In the genomic region with DNA sequence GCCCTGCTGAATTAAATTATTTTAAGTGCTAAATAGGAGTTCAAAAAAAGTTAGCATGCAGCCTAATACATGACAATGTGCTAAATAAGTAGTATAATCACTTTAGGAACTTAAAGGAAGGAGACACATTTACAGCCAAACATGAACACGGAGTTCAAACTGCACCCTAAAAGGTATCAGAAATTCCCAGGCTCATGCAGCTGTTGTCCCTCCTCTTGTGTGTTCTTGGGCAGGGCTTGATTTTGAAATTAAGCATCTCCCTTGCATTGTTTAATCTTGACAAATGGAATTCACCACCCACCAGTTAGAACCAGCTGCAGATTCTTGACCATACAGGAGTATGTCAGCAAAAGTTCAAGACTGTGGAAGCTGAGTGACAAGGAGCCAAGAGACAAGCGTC, we compare ENCODE assay signal across 35 mouse cellular contexts.
"Had no signal": no experiment of that assay in that cellular context is flagged by ENCODE, and none has a peak within 500 bp of the region (broad histone marks: within the 10 kb centered on the region; RNA-seq: fewer than 3 reads in every experiment).

No protein-coding gene starts in this region.

- DNase-seq: heart, postnatal 10 days; heart, postnatal 14 days; heart, postnatal 36 days; heart, postnatal 4 days; kidney, adult 11 months; kidney, adult 18-20 months; kidney, adult 2 months; kidney, adult 8-10 months; kidney, adult 9 months; kidney, postnatal 10 days; kidney, postnatal 14 days; kidney, postnatal 25 days; kidney, postnatal 36 days; kidney, postnatal 4 days; layer of hippocampus, adult 9-11 months; layer of hippocampus, postnatal 36 days had no signal

- H3K36me3 ChIP-seq: heart, embryonic 10.5 days; heart, embryonic 12.5 days; heart, embryonic 13.5 days; heart, embryonic 15.5 days; hindbrain, embryonic 10.5 days; hindbrain, embryonic 12.5 days; hindbrain, embryonic 13.5 days; hindbrain, embryonic 15.5 days; intestine, embryonic 15.5 days; kidney, embryonic 15.5 days had no signal

- H3K9me3 ChIP-seq: heart, embryonic 10.5 days; heart, embryonic 12.5 days; heart, embryonic 13.5 days; heart, embryonic 15.5 days; hindbrain, embryonic 10.5 days; hindbrain, embryonic 12.5 days; hindbrain, embryonic 13.5 days; hindbrain, embryonic 15.5 days; intestine, embryonic 15.5 days; kidney, embryonic 15.5 days had no signal

- H3K4me1 ChIP-seq: heart, embryonic 10.5 days; heart, embryonic 12.5 days; heart, embryonic 13.5 days; heart, embryonic 15.5 days; hindbrain, embryonic 10.5 days; hindbrain, embryonic 12.5 days; hindbrain, embryonic 15.5 days; intestine, embryonic 15.5 days; kidney, embryonic 15.5 days had no signal

- H3K4me2 ChIP-seq: heart, embryonic 11.5 days; heart, embryonic 12.5 days; heart, embryonic 13.5 days; heart, embryonic 15.5 days; hindbrain, embryonic 12.5 days; hindbrain, embryonic 13.5 days; hindbrain, embryonic 14.5 days; hindbrain, embryonic 15.5 days; intestine, embryonic 15.5 days; kidney, embryonic 15.5 days had no signal

- H3K4me3 ChIP-seq: heart, embryonic 10.5 days; heart, embryonic 12.5 days; heart, embryonic 13.5 days; heart, embryonic 15.5 days; hindbrain, embryonic 10.5 days; hindbrain, embryonic 12.5 days; hindbrain, embryonic 13.5 days; hindbrain, embryonic 15.5 days; intestine, embryonic 15.5 days; kidney, embryonic 15.5 days; layer of hippocampus, adult 2 months had no signal

- ATAC-seq: hindbrain, embryonic 16.5 days; hindbrain, postnatal 0 days; inflammation-experienced regulatory T-cells, adult 6 months; intestine, embryonic 15.5 days; intestine, embryonic 16.5 days; intestine, postnatal 0 days had no signal

- H3K9ac ChIP-seq: heart, embryonic 12.5 days; heart, embryonic 13.5 days; heart, embryonic 15.5 days; hindbrain, embryonic 12.5 days; hindbrain, embryonic 13.5 days; hindbrain, embryonic 14.5 days; hindbrain, embryonic 15.5 days; intestine, embryonic 15.5 days; kidney, embryonic 15.5 days had no signal

- H3K27ac ChIP-seq: heart, embryonic 10.5 days; heart, embryonic 13.5 days; heart, embryonic 15.5 days; hindbrain, embryonic 10.5 days; hindbrain, embryonic 12.5 days; hindbrain, embryonic 13.5 days; hindbrain, embryonic 14.5 days; hindbrain, embryonic 15.5 days; hindbrain, postnatal 0 days; intestine, embryonic 15.5 days; kidney, embryonic 15.5 days; kidney, postnatal 0 days had no signal

- H3K27me3 ChIP-seq: hindbrain, embryonic 12.5 days; hindbrain, embryonic 13.5 days; hindbrain, embryonic 15.5 days; intestine, embryonic 15.5 days had no signal
